Mouse (Mus musculus) retina, embryonic 14.5 days (tissue): ENCODE measurements at regions not wholly inside any gene's neighbourhood (a gene's known extent, or its start where the extent isn't known, plus 50 kb on each side); places are given as distances from the start of the nearest gene placed in this dataset.

Experiments
- DNase-seq: peaks from one replicate; pipeline ENCODE4 v3.0.0-alpha.2; 2015; ENCODE audit warnings: low spot score

GRCm38 (mm10) chr11:28782486-28782885 is 70.5 kb upstream of the Efemp1 start:
- no peak for DNase-seq

DNA sequence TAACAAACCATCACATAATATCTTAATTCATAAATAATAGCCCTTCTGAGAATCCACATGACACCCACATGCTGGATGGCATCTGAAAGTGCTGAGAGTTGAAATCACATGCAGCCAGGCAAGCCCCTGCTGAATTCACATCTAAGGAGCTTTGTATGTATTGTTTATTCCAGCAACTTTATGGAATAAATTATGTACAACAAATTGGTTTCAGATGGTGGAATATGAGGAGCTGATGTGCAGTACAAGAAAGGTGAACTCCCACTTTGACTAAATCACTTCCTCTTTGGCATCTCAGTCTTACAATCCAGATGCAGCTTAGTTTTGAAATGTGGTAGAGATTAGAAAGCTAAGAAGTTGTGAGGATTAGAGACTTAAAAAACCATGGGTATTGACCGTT is 82.2 kb upstream of the Efemp1 start:
- no peak for DNase-seq

GRCm38 (mm10) chr11:28760751-28761150 is 92.3 kb upstream of the Efemp1 start:
- no peak for DNase-seq

GRCm38 (mm10) chr11:28734941-28735597 is 117.9 kb upstream of the Efemp1 start:
- DNase-seq, result peak; percentile 90

DNA sequence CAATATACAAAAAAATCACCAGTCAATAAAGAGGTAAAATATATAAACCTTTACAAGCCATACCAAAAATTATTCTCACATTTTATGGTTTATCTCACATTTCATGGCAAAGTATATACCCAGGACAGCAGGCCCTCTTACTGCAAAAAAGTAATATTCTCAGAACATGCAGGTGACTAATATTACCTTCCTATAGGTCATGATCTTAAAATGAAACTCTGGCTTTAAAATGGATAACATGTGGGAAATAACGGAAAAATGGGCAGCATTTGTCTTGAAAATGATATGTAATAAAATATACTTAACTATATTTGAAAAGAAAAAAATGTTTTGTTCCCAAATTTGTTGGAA is 118.4 kb upstream of the Efemp1 start:
- no peak for DNase-seq

GRCm38 (mm10) chr11:28733877-28734580 is 119.0 kb upstream of the Efemp1 start:
- DNase-seq, result peak; percentile 50

- DNase-seq, result peak; percentile 69
These were observed 122.9 kb upstream of the Efemp1 start for GRCm38 (mm10) chr11:28730140-28730539.

DNA sequence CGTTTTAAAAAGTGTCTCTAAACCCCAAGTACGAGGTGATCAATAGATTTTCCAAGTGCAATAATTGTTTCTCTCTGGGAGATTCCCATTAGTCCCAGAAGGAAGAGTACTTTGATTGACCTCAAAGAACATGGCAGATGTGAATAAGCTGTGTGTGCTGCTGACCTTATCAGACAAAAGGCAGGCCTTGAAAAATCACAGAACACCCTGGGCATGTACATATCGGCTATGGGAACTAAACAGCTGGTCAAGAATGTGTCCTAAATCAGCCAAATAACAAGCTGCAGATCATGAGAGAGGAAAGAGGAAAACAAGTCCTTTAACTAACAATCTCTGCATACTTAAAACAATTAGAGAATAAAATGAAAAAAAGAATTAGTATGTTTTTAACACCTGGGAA is 125.4 kb upstream of the Ccdc85a start:
- DNase-seq, result peak; percentile 28

- DNase-seq, result no peak
These were observed 124.3 kb upstream of the Ccdc85a start for GRCm38 (mm10) chr11:28708431-28708830.

DNA sequence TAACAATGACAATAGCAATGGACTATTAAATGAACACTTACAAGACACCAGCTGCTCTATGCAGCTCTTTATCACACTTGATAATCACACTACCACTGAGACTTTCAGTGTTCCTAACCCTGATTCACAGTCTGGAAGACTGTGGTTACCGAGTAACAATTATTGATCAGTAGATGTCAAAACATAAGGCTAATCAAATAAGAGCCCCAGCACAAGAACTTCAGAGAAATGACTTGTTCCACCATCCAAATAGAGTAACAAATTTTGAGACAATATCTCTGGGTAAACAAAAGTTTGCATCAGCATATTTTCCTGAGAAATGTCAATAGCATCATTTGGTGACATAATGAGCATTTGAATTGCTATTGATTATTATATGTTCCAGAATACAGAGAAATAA is 118.3 kb upstream of the Ccdc85a start:
- no peak for DNase-seq

DNA sequence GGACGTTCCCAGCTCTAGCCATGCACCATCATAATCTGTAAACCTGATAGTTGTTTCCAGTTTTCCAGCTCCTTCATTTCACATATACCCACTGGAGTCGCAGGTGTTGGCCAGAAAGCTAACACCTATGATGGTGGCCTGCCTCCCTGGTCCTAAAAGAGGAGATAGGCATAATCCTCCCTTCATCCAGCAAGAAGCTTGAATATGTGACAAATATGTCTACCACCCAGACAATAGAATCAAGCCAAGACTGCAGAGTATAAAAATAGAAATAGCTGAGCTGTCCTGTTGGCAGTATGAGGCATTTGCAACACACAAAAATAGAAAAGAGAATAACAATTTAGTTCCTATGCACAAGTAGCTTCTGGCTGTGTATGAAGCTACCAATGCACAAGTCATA is 117.3 kb upstream of the Ccdc85a start:
- DNase-seq, result no peak

GRCm38 (mm10) chr11:28699766-28700165 is 115.6 kb upstream of the Ccdc85a start:
- DNase-seq, result no peak

GRCm38 (mm10) chr11:28697644-28698480 is 113.7 kb upstream of the Ccdc85a start:
- DNase-seq, result peak; percentile 45

- DNase-seq, result no peak
These were observed 110.9 kb upstream of the Ccdc85a start for GRCm38 (mm10) chr11:28695031-28695430.

- peak; percentile 28 for DNase-seq
These were observed 109.2 kb upstream of the Ccdc85a start for GRCm38 (mm10) chr11:28693303-28693702.

DNA sequence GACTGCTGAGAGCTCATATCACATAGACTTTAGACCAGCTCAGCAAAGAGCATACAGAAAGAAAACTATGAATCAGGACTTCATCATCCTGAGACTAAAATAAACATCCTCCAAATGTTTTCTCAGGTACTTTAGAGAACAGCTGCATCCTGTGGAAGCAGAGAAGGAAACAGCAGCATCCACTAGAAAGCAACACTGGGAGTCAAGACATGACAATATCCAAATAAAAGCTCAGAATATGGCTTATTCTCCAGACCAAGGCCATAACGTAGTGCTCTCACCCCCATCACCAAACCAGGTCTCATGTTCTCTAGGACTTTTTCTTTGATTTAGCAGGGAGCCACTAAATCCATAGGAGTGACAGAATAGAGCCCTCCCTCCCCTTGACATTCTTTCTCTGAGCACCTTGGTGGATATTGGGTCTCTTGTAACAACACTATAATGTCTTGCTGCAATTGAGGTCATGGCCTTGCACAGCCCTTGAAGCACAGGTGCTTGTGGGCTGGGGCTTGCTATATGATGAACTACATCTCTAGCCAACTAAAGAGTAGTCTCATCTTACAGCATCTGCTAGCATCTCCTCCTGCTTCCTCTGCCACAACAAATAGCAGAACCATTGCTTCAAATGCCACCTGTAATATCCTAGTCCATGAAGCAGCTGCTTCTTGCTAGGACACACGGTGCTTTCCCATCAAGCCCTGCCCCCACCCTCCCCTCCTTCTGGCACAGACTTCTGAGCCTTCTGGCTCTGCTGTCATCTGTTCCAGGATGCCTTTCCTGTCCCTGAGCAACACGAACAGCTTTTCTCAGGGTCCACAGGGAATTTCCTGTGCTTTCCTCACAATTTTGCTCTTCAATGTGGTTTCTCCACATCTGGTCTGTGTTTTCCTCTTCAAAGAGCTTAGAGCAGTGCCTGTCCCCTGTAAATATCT is 108.4 kb upstream of the Ccdc85a start:
- DNase-seq, result peak; percentile 49

GRCm38 (mm10) chr11:28688436-28688835 is 104.3 kb upstream of the Ccdc85a start:
- DNase-seq, result no peak

- no peak for DNase-seq
These were observed 101.3 kb upstream of the Ccdc85a start for GRCm38 (mm10) chr11:28685407-28685806.

DNA sequence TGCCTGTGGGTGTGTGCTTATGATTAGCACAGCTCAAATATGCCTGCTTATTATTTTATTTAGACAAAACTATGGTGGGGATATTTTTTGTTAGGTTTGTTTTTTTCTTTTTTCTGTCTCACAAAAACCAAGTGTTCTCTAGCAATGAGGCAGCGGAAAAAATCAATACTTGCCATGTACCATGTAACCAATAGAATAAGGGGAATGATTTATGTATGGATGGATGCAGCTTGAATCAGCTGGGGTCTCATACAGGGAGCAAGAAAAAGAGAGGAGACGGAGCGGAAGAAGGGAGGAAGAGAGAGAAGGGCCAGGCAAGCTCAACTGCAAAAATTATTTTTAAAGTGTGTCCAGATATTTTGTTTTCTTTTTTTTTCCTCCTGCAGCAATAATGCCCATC is 97.2 kb upstream of the Ccdc85a start:
- DNase-seq, result peak; percentile 55

- no peak for DNase-seq
These were observed 86.6 kb upstream of the Ccdc85a start for GRCm38 (mm10) chr11:28670765-28671164.

- DNase-seq, result no peak
These were observed 85.2 kb upstream of the Ccdc85a start for GRCm38 (mm10) chr11:28669359-28669758.

DNA sequence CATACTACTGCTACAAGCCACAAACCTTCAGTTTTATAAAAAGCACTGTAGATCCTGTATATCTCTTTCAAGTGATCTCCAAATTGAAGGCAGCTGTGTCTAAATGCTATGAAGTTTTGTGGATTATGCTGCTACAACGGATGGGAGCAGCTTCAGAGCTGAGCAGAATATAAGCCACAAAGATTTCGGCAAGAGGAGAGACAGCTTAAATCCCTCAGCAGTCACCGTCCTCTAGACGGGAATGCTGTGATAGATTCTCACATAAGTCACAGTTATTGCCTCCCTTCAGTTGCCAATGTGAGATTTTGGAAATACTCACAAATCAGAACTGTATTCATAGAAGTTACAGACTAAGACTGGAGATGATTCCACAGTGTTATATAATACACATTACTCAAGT is 76.3 kb upstream of the Ccdc85a start:
- no peak for DNase-seq
